Mouse (Mus musculus) left cerebral cortex, postnatal 4 days (tissue): ENCODE data around the gene Eya4. TPM values are rescaled to one million over a fixed set of nuclear protein-coding genes. Genes with fewer than 3 reads are reported as not detected.

Experiments used
- DNase-seq: peaks from one replicate; pipeline ENCODE4 v3.0.0-alpha.2; 2022
- intact Hi-C: fragments of 180-260 bp; cut with DNase I; formaldehyde crosslinking; loops from one replicate; pipeline ENCODE4 v1.15.1; 2025
- total RNA-seq, 2 experiments: library from RNA; stranded (reverse); gene quantifications; 2 replicates each; pipeline ENCODE4 v1.2.3; 2021

Eya4 gene
- total RNA-seq = 1 to 10 TPM; 4.6 to 5.2 TPM

- intact Hi-C loops = no loop called here
- peak; percentile 27 for DNase-seq
Observed at GRCm38 (mm10) chr10:23350011-23350911, at the start of gene Eya4. Gene Eya4 (minus strand): TSS chr10:23350786.

GRCm38 (mm10) chr10:23395399-23395798, 44.8 kb upstream of the Eya4 start:
- intact Hi-C loops = no loop called here
- no peak for DNase-seq

- DNase-seq = no peak
- intact Hi-C loops = no loop called here
Observed at GRCm38 (mm10) chr10:23394556-23395245, 44.1 kb upstream of the Eya4 start.

DNA sequence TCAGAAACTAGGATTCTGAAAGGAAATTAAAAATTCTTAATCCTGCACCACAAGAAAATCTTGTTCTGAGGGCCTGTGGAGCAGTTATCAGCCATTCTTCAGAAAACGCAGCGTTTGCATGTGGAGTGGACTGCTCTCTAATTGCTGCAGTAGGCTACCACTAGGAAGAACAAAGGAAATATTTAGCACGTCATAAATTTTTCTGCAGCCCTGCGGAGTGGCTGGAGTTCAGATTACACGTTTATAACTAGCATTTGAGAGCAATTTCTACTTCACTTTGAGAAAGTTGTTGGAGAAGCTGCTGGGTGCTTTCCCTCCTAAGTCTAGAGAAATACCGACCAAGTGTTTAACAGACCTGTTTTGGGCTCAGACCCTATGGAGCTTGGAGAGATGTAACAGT, 43.6 kb upstream of the Eya4 start:
- intact Hi-C loops = no loop called here
- no peak for DNase-seq

- intact Hi-C loops = no loop called here
- DNase-seq = no peak
Observed at GRCm38 (mm10) chr10:23363866-23364265, 13.3 kb upstream of the Eya4 start.

DNA sequence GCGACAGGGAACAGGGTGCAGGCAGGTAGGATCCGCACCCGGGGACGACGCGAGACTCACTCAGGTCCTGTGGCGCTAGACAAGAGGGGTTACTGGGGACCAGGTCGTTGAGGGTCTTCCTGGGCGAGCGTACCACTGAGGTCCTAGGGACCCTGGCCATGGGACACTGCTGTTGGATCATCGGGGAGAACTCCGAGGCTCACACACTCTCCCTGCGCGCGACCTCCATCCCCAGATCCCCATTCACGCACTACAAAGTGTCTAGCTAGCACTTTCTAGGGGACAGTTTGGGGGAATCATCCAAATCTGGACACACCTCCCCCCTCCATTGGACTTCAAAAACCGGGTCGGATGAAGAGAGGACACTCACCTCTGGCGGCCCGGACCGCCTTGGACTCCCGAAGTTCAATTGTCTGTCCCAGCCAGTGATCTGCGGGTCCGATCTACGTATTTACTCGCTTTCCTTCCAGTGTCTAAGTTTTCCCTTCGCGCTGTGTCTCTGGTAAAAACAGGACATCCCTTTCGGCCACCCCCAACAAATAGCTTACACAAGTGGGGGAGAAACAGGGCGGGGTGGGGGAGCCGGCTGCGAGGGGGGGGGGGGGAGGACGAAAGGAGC, 1.1 kb downstream of the Eya4 start:
- no peak for DNase-seq
- intact Hi-C loops = no loop called here

DNA sequence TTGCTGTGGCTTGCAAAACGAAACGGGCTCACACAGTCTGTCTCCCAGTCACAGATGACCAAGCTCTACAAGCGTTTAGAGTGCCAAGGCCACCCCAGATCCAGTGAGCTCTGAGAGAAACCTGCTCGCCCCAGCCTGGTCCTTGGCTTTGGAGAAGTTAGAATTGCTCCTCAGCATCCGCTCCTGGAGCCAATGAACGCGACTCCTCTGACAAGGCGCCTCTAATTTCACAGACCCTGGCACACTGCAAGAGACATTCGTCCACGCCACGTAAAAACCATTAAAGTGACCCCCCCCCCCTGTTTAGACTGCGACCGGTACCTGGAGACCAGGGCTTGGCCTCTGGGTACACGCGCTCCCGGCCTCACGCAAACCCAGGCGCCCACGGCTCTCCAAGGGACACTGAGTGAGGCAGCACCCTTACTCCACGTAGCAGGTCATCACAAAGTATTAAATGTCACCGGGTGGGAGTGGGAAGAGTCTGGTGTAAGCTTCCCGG, 1.6 kb downstream of the Eya4 start:
- intact Hi-C loops = no loop called here

GRCm38 (mm10) chr10:23348101-23348892, 2.3 kb downstream of the Eya4 start:
- DNase-seq = peak; percentile 5
- intact Hi-C loops = no loop called here

More for the DNA sequence above, 1.6 kb downstream of the Eya4 start:
- DNase-seq = no peak

DNA sequence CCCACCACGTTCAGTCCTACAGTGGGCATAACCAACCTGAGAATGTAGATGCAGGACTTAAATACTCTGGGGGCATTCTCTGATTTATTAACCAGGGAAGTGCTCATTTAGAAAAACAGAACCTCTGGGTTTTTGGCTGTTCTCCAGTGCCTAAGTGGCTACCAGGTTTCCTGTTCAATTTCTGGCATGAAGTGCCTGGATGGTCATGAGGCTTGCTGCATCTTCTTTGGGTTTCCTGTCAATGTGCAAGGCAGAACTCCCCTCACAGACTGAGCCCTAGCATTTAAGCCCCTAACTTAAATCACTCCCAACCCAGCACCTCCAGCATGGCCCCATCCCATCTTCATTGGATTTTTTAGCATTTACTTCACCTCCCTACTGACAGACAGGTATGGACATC, 13.3 kb downstream of the Eya4 start:
- DNase-seq = no peak
- intact Hi-C loops = no loop called here

GRCm38 (mm10) chr10:23332768-23333167, 17.8 kb downstream of the Eya4 start:
- intact Hi-C loops = no loop called here
- no peak for DNase-seq

DNA sequence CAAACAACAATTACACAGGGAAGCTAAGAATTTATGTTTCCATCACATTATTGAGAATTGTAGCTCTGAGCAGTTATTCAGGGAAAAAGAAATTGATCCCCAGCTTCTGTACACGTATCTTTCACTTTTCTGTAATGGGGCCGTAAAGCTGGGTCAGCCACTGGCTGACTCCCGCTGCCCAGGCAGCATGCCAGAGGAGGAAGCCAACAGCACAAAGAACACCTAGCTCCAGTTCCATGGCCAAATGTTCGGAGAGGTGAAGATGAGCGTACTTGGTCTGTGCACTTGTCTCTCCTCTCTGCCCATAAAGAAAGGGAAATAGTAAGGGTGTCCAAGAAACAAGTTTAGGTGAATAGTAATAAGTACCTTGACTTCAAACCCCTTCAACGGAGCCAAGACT, 22.9 kb downstream of the Eya4 start:
- intact Hi-C loops = no loop called here

DNA sequence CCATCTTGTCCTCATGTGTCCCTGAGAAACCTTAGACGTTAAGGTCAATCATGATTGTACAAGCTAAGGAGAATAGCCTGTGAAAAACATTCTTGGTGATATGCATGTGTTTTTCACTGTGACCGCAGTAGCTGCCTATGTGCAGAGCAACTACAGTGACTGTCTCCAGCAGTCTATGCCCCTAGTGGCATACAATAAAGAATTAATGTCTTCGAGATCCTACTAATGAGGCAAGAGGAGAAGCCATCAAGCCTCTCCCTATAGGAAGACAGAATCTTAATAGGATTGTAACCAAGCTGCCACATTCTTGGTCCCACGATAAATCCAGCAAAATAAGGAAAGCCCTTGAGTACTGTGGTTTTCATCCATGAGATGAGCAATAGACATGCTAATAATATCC, 28.3 kb downstream of the Eya4 start:
- intact Hi-C loops = no loop called here
- DNase-seq = no peak

More for the DNA sequence above, 22.9 kb downstream of the Eya4 start:
- no peak for DNase-seq

GRCm38 (mm10) chr10:23295616-23296015, 55.0 kb downstream of the Eya4 start:
- intact Hi-C loops = no loop called here
- no peak for DNase-seq

- no peak for DNase-seq
- intact Hi-C loops = no loop called here
Observed at GRCm38 (mm10) chr10:23292495-23292894, 58.1 kb downstream of the Eya4 start.

GRCm38 (mm10) chr10:23277371-23277770, 73.2 kb downstream of the Eya4 start:
- no peak for DNase-seq
- intact Hi-C loops = no loop called here

DNA sequence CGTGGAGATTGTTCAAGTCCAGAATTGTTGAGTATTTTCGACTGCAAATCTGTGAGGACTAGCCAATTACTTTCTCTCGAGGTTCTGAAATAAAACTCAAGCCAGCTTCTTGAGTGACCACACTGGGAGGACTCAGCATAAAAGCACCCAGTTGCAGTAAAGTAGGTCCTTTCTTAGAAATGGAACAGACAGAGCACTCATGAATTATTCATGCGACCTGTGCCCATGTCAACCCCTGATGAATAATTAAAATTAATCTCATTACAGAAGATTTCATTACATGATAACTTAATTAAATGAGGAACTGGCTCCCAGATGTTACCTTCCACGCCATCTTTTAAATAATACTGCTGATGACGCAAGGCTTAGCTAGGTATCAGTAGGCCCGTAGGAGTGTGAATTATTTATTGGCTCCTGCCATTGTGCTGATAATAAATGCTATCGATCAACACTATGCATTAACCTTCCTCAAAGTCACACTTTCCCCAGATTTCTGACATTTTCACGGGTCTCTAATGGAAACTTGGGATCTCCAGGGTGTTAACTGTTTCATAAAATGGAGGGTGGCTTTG, 79.5 kb downstream of the Eya4 start:
- intact Hi-C loops = no loop called here
- no peak for DNase-seq

GRCm38 (mm10) chr10:23270502-23270901, 80.1 kb downstream of the Eya4 start:
- DNase-seq = no peak
- intact Hi-C loops = no loop called here

DNA sequence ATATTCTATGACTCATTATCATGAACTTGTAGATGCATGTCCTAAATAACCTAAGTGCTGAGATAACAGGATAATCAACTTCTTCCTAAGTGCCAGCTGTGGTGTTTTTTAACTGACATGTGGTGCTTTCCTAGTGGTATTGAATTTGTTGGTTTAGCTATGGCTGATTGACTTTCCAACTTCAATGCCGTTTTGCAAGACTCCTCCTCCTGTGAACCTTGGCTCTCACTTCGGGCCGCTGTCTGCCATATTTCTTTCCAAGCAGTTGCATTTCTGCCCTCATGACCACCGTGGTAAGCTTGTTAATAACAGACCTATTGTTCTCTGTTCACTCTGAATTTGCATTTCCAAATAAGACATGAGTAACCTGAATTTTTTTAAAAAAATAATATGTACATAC, 98.4 kb downstream of the Eya4 start:
- DNase-seq = no peak
- intact Hi-C loops = no loop called here

- no peak for DNase-seq
- intact Hi-C loops = no loop called here
Observed at GRCm38 (mm10) chr10:23246485-23246884, 104.1 kb downstream of the Eya4 start.

- intact Hi-C loops = no loop called here
- no peak for DNase-seq
Observed at GRCm38 (mm10) chr10:23236918-23237317, 113.7 kb downstream of the Eya4 start.
